Mouse (Mus musculus) cerebellum, postnatal 14 days (tissue): Measurements from ENCODE around the gene Gm4707.
"Not testable (repeated sequence)": the region's sequence is repeated elsewhere in the genome, so short reads cannot be mapped to it uniquely, and the experiment has no call there.

Experiments used
- DNase-seq, 2 experiments: peaks; one replicate each; pipeline ENCODE4 v3.0.0; 2021; ENCODE audit warnings: mixed read lengths in 2 of 2

Gene Gm4707

DNA sequence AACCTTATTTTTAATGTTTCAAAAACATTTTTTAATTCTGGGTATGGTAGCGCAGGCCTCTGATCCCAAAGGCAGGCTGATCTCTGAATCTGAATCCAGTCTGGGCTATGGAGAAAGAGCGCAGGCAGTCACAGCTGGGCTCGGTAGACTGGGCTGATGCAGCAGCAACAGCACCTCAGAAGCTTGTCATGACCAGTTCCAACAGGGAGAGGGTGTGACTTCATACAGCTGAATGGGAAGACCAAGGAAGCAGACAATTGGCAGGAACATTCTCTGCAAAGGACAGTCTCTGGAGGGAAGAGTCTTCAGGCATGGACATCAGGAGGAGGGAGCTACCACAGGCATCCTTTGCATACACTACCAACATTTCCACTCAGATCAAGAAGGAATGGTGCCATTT lies 15.6 kb downstream of the Gm4707 start:
- no peak for DNase-seq

DNA sequence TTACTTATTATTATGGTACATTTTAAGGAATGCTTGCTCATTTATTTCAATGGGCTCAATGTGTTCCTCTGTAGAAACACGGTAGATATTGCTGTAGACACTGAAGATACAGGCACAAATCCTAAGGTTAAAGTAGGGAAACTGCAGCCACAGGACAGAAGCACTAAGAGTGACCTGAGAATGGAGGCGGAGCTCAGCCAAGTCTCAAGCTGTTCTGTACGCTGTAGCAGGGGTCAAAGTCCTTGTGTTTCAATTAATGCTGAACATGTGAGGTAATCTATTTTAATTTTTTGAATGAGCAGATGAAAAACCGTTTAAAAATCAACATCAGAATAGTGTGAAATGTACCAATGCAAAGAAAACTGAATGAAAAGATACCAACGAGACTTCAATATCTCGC lies 16.4 kb downstream of the Gm4707 start:
- DNase-seq: no peak

GRCm38 (mm10) chr17:71422502-71422901 lies 37.2 kb downstream of the Gm4707 start:
- not testable (repeated sequence) for DNase-seq

GRCm38 (mm10) chr17:71419448-71419847 lies 40.3 kb downstream of the Gm4707 start:
- not testable (repeated sequence) for DNase-seq

- DNase-seq: no peak
These were observed 42.7 kb downstream of the Gm4707 start for GRCm38 (mm10) chr17:71417008-71417407.
